Mouse (Mus musculus) CH12.LX (cell line): ENCODE data around the gene Adprh. TPM values are rescaled to one million over a fixed set of nuclear protein-coding genes. Genes with fewer than 3 reads are reported as not detected.

ENCODE experiments used
- DNase-seq: peaks from one replicate; pipeline ENCODE4 v3.0.0-alpha.2; 2013; ENCODE audit errors: extremely low read depth
- H3K27ac ChIP-seq: 2 replicates; pipeline ENCODE4 v1.5.1; 2012; ENCODE audit warnings: low read depth, mild to moderate bottlenecking, control low read depth, moderate library complexity; ENCODE audit not compliant: insufficient read depth
- H3K27me3 ChIP-seq: replicated peaks from 2 replicates; pipeline ENCODE3; 2012; ENCODE audit warnings: inconsistent platforms
- H3K36me3 ChIP-seq, 2 experiments: replicated peaks in 1 of 2; 2 replicates each; pipeline versions ENCODE3 to v1.6.1; 2012; ENCODE audit warnings: inconsistent platforms in 1 of 2, low read length in 1 of 2, mild to moderate bottlenecking in 1 of 2, mixed read lengths in 1 of 2, moderate library complexity in 1 of 2; ENCODE audit not compliant: control insufficient read depth in 1 of 2, insufficient read depth in 1 of 2
- H3K4me1 ChIP-seq, 2 experiments: 2 replicates each; pipeline ENCODE4 v1.6.1; 2012; ENCODE audit warnings: inconsistent platforms in 1 of 2, moderate library complexity in 1 of 2; ENCODE audit not compliant: insufficient read depth in 2 of 2, control insufficient read depth in 1 of 2
- H3K4me2 ChIP-seq: 2 replicates; pipeline ENCODE4 v1.6.1; 2012; ENCODE audit warnings: low read depth, mild to moderate bottlenecking, control low read depth; ENCODE audit not compliant: poor library complexity, insufficient read depth, severe bottlenecking
- H3K4me3 ChIP-seq, 3 experiments: fragments of 150-350 bp in 1 of 3; sonication (generic) in 1 of 3; replicated peaks in 1 of 3; 2 replicates each; pipeline versions ENCODE3 to v1.5.1; 2011 to 2012; ENCODE audit warnings: low read depth in 2 of 3, low read length in 2 of 3, mild to moderate bottlenecking in 2 of 3, moderate library complexity in 2 of 3, control low read depth in 1 of 3, improper control_type of control experiment in 1 of 3, inconsistent platforms in 1 of 3, mixed read lengths in 1 of 3; ENCODE audit not compliant: poor library complexity in 1 of 3
- H3K79me2 ChIP-seq: replicated peaks from 2 replicates; pipeline ENCODE4 v1.6.1; 2012; ENCODE audit warnings: mild to moderate bottlenecking, moderate library complexity; ENCODE audit not compliant: control insufficient read depth, poor library complexity, insufficient read depth, severe bottlenecking; ENCODE audit errors: extremely low read depth
- H3K9ac ChIP-seq: 2 replicates; pipeline ENCODE4 v1.6.1; 2012; ENCODE audit warnings: low read depth, mild to moderate bottlenecking, control low read depth, moderate library complexity; ENCODE audit not compliant: insufficient read depth
- H3K9me3 ChIP-seq: replicated peaks from 2 replicates; pipeline ENCODE3; 2012; ENCODE audit warnings: low read length, inconsistent platforms, mixed read lengths
- BHLHE40 ChIP-seq: IDR thresholded peaks from 2 replicates; pipeline ENCODE4 v1.6.1; 2011; ENCODE audit warnings: mild to moderate bottlenecking, low read depth, low read length, improper control_type of control experiment
- CHD1 ChIP-seq: IDR thresholded peaks from 2 replicates; pipeline ENCODE4 v1.6.1; 2012; ENCODE audit warnings: low read depth, low read length, improper control_type of control experiment, inconsistent platforms
- CHD2 ChIP-seq: IDR thresholded peaks from 2 replicates; pipeline ENCODE4 v1.6.1; 2011; ENCODE audit warnings: low read length, improper control_type of control experiment
- CTCF ChIP-seq, 2 experiments: IDR thresholded peaks in 1 of 2; conservative IDR thresholded peaks in 1 of 2; 2 replicates each; pipeline ENCODE4 v1.5.1; 2011 to 2012; ENCODE audit warnings: low read depth in 2 of 2, low read length in 2 of 2, improper control_type of control experiment in 1 of 2, inconsistent platforms in 1 of 2, mild to moderate bottlenecking in 1 of 2, moderate library complexity in 1 of 2
- E2F4 ChIP-seq: IDR thresholded peaks from 2 replicates; pipeline ENCODE4 v1.6.1; 2011; ENCODE audit warnings: low read depth, low read length, improper control_type of control experiment; ENCODE audit not compliant: insufficient replicate concordance
- ELF1 ChIP-seq: IDR thresholded peaks from 2 replicates; pipeline ENCODE4 v1.6.1; 2014; ENCODE audit warnings: low read depth, mild to moderate bottlenecking, inconsistent platforms, low read length, improper control_type of control experiment
- EP300 ChIP-seq: IDR thresholded peaks from 2 replicates; pipeline ENCODE4 v1.6.1; 2011; ENCODE audit warnings: low read length, improper control_type of control experiment
- ETS1 ChIP-seq: conservative IDR thresholded peaks from 2 replicates; pipeline ENCODE4 v1.6.1; 2012; ENCODE audit warnings: low read depth, mild to moderate bottlenecking, inconsistent platforms, low read length, improper control_type of control experiment, moderate library complexity
- GABPA ChIP-seq: IDR thresholded peaks from 2 replicates; pipeline ENCODE4 v1.6.1; 2012; ENCODE audit warnings: low read depth, low read length, improper control_type of control experiment, inconsistent platforms; ENCODE audit not compliant: insufficient replicate concordance
- HCFC1 ChIP-seq: IDR thresholded peaks from 2 replicates; pipeline ENCODE4 v1.6.1; 2012; ENCODE audit warnings: low read depth, mild to moderate bottlenecking, inconsistent platforms, low read length, improper control_type of control experiment
- IRF4 ChIP-seq: IDR thresholded peaks from 2 replicates; pipeline ENCODE4 v1.6.1; 2014; ENCODE audit warnings: low read depth, mild to moderate bottlenecking, inconsistent platforms, low read length, improper control_type of control experiment
- JUN ChIP-seq: IDR thresholded peaks from 2 replicates; pipeline ENCODE4 v1.6.1; 2011; ENCODE audit warnings: low read depth, mild to moderate bottlenecking, low read length, improper control_type of control experiment, moderate library complexity; ENCODE audit not compliant: insufficient read depth
- JUND ChIP-seq: conservative IDR thresholded peaks from 2 replicates; pipeline ENCODE4 v1.6.1; 2011; ENCODE audit warnings: low read depth, low read length, improper control_type of control experiment
- KAT2A ChIP-seq: IDR thresholded peaks from 2 replicates; pipeline ENCODE4 v1.6.1; 2012; ENCODE audit warnings: low read length, improper control_type of control experiment, inconsistent platforms; ENCODE audit not compliant: insufficient replicate concordance
- MAFK ChIP-seq: IDR thresholded peaks from 2 replicates; pipeline ENCODE4 v1.6.1; 2011; ENCODE audit warnings: low read length, improper control_type of control experiment; ENCODE audit not compliant: insufficient replicate concordance
- MAX ChIP-seq: IDR thresholded peaks from 2 replicates; pipeline ENCODE4 v1.6.1; 2011; ENCODE audit warnings: low read length, improper control_type of control experiment
- MAZ ChIP-seq: IDR thresholded peaks from 2 replicates; pipeline ENCODE4 v1.6.1; 2012; ENCODE audit warnings: low read depth, mild to moderate bottlenecking, inconsistent platforms, low read length, improper control_type of control experiment, moderate library complexity
- MEF2A ChIP-seq: IDR thresholded peaks from 2 replicates; pipeline ENCODE4 v1.6.1; 2014; ENCODE audit warnings: low read depth, mild to moderate bottlenecking, inconsistent platforms, low read length, improper control_type of control experiment, borderline replicate concordance
- MXI1 ChIP-seq: IDR thresholded peaks from 2 replicates; pipeline ENCODE4 v1.6.1; 2011; ENCODE audit warnings: mild to moderate bottlenecking, low read depth, low read length, improper control_type of control experiment
- MYC ChIP-seq: IDR thresholded peaks from 2 replicates; pipeline ENCODE4 v1.6.1; 2011; ENCODE audit warnings: low read depth, mild to moderate bottlenecking, improper control_type of control experiment, low read length
- NELFE ChIP-seq: IDR thresholded peaks from 2 replicates; pipeline ENCODE4 v1.6.1; 2011; ENCODE audit warnings: low read depth, low read length, improper control_type of control experiment
- NRF1 ChIP-seq: IDR thresholded peaks from 2 replicates; pipeline ENCODE4 v1.6.1; 2014; ENCODE audit warnings: low read depth, mild to moderate bottlenecking, inconsistent platforms, low read length, improper control_type of control experiment, moderate library complexity
- PAX5 ChIP-seq: IDR thresholded peaks from 2 replicates; pipeline ENCODE4 v1.6.1; 2012; ENCODE audit warnings: low read length, inconsistent platforms, mixed read lengths
- POLR2A ChIP-seq: IDR thresholded peaks from 2 replicates; pipeline ENCODE4 v1.6.1; 2011; ENCODE audit warnings: low read depth, mild to moderate bottlenecking, improper control_type of control experiment, low read length
- POLR2AphosphoS2 ChIP-seq: IDR thresholded peaks from 2 replicates; pipeline ENCODE4 v1.6.1; 2011; ENCODE audit warnings: low read depth, low read length, improper control_type of control experiment
- RAD21 ChIP-seq: IDR thresholded peaks from 2 replicates; pipeline ENCODE4 v1.6.1; 2011; ENCODE audit warnings: low read depth, mild to moderate bottlenecking, low read length, improper control_type of control experiment, moderate library complexity
- RCOR1 ChIP-seq: conservative IDR thresholded peaks from 2 replicates; pipeline ENCODE4 v1.6.1; 2012; ENCODE audit warnings: low read depth, mild to moderate bottlenecking, inconsistent platforms, low read length, improper control_type of control experiment
- SIN3A ChIP-seq: IDR thresholded peaks from 2 replicates; pipeline ENCODE4 v1.6.1; 2012; ENCODE audit warnings: low read length, improper control_type of control experiment, inconsistent platforms
- SMC3 ChIP-seq: IDR thresholded peaks from 2 replicates; pipeline ENCODE4 v1.6.1; 2011; ENCODE audit warnings: low read depth, low read length, improper control_type of control experiment
- TBP ChIP-seq: conservative IDR thresholded peaks from 2 replicates; pipeline ENCODE4 v1.6.1; 2011; ENCODE audit warnings: low read depth, low read length, improper control_type of control experiment
- TCF12 ChIP-seq: IDR thresholded peaks from 2 replicates; pipeline ENCODE4 v1.6.1; 2014; ENCODE audit warnings: low read depth, mild to moderate bottlenecking, inconsistent platforms, low read length, improper control_type of control experiment
- UBTF ChIP-seq: IDR thresholded peaks from 2 replicates; pipeline ENCODE4 v1.6.1; 2012; ENCODE audit warnings: low read depth, mild to moderate bottlenecking, inconsistent platforms, low read length, improper control_type of control experiment, moderate library complexity
- USF1 ChIP-seq: IDR thresholded peaks from 2 replicates; pipeline ENCODE4 v1.6.1; 2014; ENCODE audit warnings: low read depth, mild to moderate bottlenecking, inconsistent platforms, low read length, improper control_type of control experiment
- USF2 ChIP-seq: conservative IDR thresholded peaks from 2 replicates; pipeline ENCODE4 v1.6.1; 2011; ENCODE audit warnings: low read depth, low read length, improper control_type of control experiment
- ZC3H11A ChIP-seq: IDR thresholded peaks from 2 replicates; pipeline ENCODE4 v1.6.1; 2012; ENCODE audit warnings: low read depth, mild to moderate bottlenecking, inconsistent platforms, low read length, improper control_type of control experiment
- ZKSCAN1 ChIP-seq: IDR thresholded peaks from 2 replicates; pipeline ENCODE4 v1.6.1; 2012; ENCODE audit warnings: low read depth, inconsistent platforms, low read length, improper control_type of control experiment, borderline replicate concordance
- ZMIZ1 ChIP-seq: IDR thresholded peaks from 2 replicates; pipeline ENCODE4 v1.6.1; 2012; ENCODE audit warnings: low read depth, mild to moderate bottlenecking, inconsistent platforms, low read length, improper control_type of control experiment
- ZNF384 ChIP-seq: IDR thresholded peaks from 2 replicates; pipeline ENCODE4 v1.6.1; 2012; ENCODE audit warnings: low read depth, low read length, improper control_type of control experiment, inconsistent platforms
- dilution Hi-C: fragments of 300-500 bp; cut with MboI; formaldehyde crosslinking; loops from 2 replicates; pipeline ENCODE4 v1.14.3; 2020; ENCODE audit warnings: low sequenced_read_pairs; ENCODE audit not compliant: extremely low pct_unique_long_range_greater_than_20kb, extremely low pct_ligation_motif_present
- in situ Hi-C: fragments of 300-500 bp; cut with MboI; formaldehyde crosslinking; loops from 3 replicates; pipeline ENCODE4 v1.14.3; 2019; ENCODE audit warnings: low sequenced_read_pairs, low pct_ligation_motif_present, low pct_unique_long_range_greater_than_20kb, mixed read lengths
- polyA plus RNA-seq: library from polyadenylated mRNA; unstranded; fragments of >175 nt; gene quantifications from 2 replicates; pipeline ENCODE4 v1.2.1, GENCODE M21; 2012; ENCODE audit warnings: low read depth; ENCODE audit not compliant: insufficient read length
- total RNA-seq, 2 experiments: library from RNA; depleted of rRNA; stranded (reverse); fragments of 300-350 nt in 1 of 2; fragments of >200 nt in 1 of 2; gene quantifications; 2 replicates each; pipeline ENCODE4 v1.2.3; 2012 to 2014

Adprh gene
- total and polyA plus RNA-seq, 3 experiments, result 45.3 to 82.9 (median 67.7) TPM

GRCm38 (mm10) chr16:38403639-38404038 is 48.9 kb downstream of the Adprh start:
- peak overlapping the region in 1 of 3 experiments; percentile 11 for H3K4me3 ChIP-seq

GRCm38 (mm10) chr16:38401468-38401867 is 51.0 kb downstream of the Adprh start:
- H3K4me3 ChIP-seq, result no peak overlapping the region
- dilution Hi-C loops (no loop called here), in situ Hi-C loops (loop anchor here (5.0 kb wide), 1 partner anchor 54 kb away; the partner anchor contains the start of genes Cox17 and Gm21987)
- H3K9ac ChIP-seq, result no peak overlapping the region
- H3K27me3 ChIP-seq, result no peaks in the 10 kb centered on the region
- peaks cover 0 to 7% of the 10 kb centered on the region in 2 experiments for H3K36me3 ChIP-seq
- peaks cover 9% of the 10 kb centered on the region; the same call in 1 of the 2 replicates for H3K79me2 ChIP-seq
- H3K4me1 ChIP-seq, result peaks cover 51 to 92% of the 10 kb centered on the region in 2 experiments
- no peaks in the 10 kb centered on the region for H3K9me3 ChIP-seq
- H3K4me2 ChIP-seq, result no peak overlapping the region
- DNase-seq, result no peak
- 0 out of 2 replicates have a peak overlapping the region, but pooled peaks have one; percentile 4 for H3K27ac ChIP-seq
- TF ChIP-seq E2F4, result no peak
- TF ChIP-seq MYC, result no peak
- TF ChIP-seq POLR2A, result 0 out of 2 replicates have a peak, but pooled peaks have one; percentile 20
- TF ChIP-seq MEF2A, result no peak
- no peak for TF ChIP-seq GABPA
- TF ChIP-seq USF2, result no peak
- TF ChIP-seq JUND, result no peak
- TF ChIP-seq KAT2A, result no peak
- TF ChIP-seq NELFE, result no peak
- no peak for TF ChIP-seq ETS1
- no peak for TF ChIP-seq CTCF (conservative IDR thresholded peaks at IDR 0.05 in 1 of 2, IDR thresholded peaks at IDR 0.05 in 1 of 2; ENCODE audit: low read depth in 2 of 2, low read length in 2 of 2)
- TF ChIP-seq MAX, result no peak
- no peak for TF ChIP-seq EP300
- TF ChIP-seq MAFK, result no peak
- TF ChIP-seq ZNF384, result no peak
- TF ChIP-seq CHD1, result 0 out of 2 replicates have a peak, but pooled peaks have one; percentile 17
- no peak for TF ChIP-seq IRF4
- TF ChIP-seq PAX5, result no peak

More at GRCm38 (mm10) chr16:38403639-38404038, 48.9 kb downstream of the Adprh start:
- Histone ChIP-seq H3K27ac (peak overlapping the region; percentile 95), H3K9me3 (no peaks in the 10 kb centered on the region), H3K27me3 (no peaks in the 10 kb centered on the region), H3K9ac (peak overlapping the region; percentile 41), H3K79me2 (peaks cover 9% of the 10 kb centered on the region; the same call in 1 of the 2 replicates), H3K36me3 (peaks cover 0 to 6% of the 10 kb centered on the region in 2 experiments), H3K4me2 (peak overlapping the region; percentile 45)
- in situ Hi-C loops, result loop anchor here (5.0 kb wide), 1 partner anchor 56 kb away; the partner anchor contains the start of genes Cox17 and Gm21987
- DNase-seq, result peak; percentile 97
- dilution Hi-C loops, result no loop called here
- peak; percentile 95 for TF ChIP-seq EP300
- no peak; the same call in 1 of the 2 replicates for TF ChIP-seq HCFC1
- TF ChIP-seq KAT2A, result no peak
- TF ChIP-seq MXI1, result no peak; the same call in 1 of the 2 replicates
- no peak for TF ChIP-seq CTCF (conservative IDR thresholded peaks at IDR 0.05 in 1 of 2, IDR thresholded peaks at IDR 0.05 in 1 of 2; ENCODE audit: low read depth in 2 of 2, low read length in 2 of 2)
- peak; percentile 91 for TF ChIP-seq TCF12
- TF ChIP-seq MYC, result peak; percentile 79
- peak; percentile 24; the same call in 1 of the 2 replicates for TF ChIP-seq ZNF384
- TF ChIP-seq TBP, result peak; percentile 77; the same call in 1 of the 2 replicates
- peak; percentile 3; the same call in 1 of the 2 replicates for TF ChIP-seq USF2
- peak; percentile 18; the same call in 1 of the 2 replicates for TF ChIP-seq MAFK
- peak; percentile 97 for TF ChIP-seq ETS1
- TF ChIP-seq MAX, result peak; percentile 89
- TF ChIP-seq MEF2A, result peak; percentile 92
- no peak for TF ChIP-seq POLR2AphosphoS2
- TF ChIP-seq CHD2, result peak; percentile 77; the same call in 1 of the 2 replicates
- no peak for TF ChIP-seq ZC3H11A
- TF ChIP-seq NELFE, result no peak; the same call in 1 of the 2 replicates
- TF ChIP-seq NRF1, result peak; percentile 47
- peak; percentile 65 for TF ChIP-seq MAZ
- peak; percentile 77; the same call in 1 of the 2 replicates for TF ChIP-seq ZMIZ1
- TF ChIP-seq BHLHE40, result peak; percentile 98
- TF ChIP-seq JUND, result peak; percentile 99
- TF ChIP-seq SIN3A, result peak; percentile 57; the same call in 1 of the 2 replicates
- TF ChIP-seq PAX5, result no peak
- peak; percentile 96 for TF ChIP-seq JUN
- TF ChIP-seq SMC3, result peak; percentile 61
- TF ChIP-seq USF1, result no peak
- TF ChIP-seq CHD1, result no peak; the same call in 1 of the 2 replicates
- 0 out of 2 replicates have a peak, but pooled peaks have one; percentile 30 for TF ChIP-seq UBTF
- TF ChIP-seq RCOR1, result peak; percentile 66
- TF ChIP-seq ZKSCAN1, result no peak
- peak; percentile 60; the same call in 1 of the 2 replicates for TF ChIP-seq ELF1
- TF ChIP-seq RAD21, result peak; percentile 37
- peak; percentile 99 for TF ChIP-seq IRF4
- TF ChIP-seq GABPA, result no peak
- TF ChIP-seq POLR2A, result peak; percentile 73
- TF ChIP-seq, all 38 proteins: peak for 25
- peaks cover 52 to 94% of the 10 kb centered on the region in 2 experiments for H3K4me1 ChIP-seq
